Mouse (Mus musculus) MEL (cell line): ENCODE data around the gene Nt5c3b. TPM values are rescaled to one million over a fixed set of nuclear protein-coding genes. Genes with fewer than 3 reads are reported as not detected.

Experiments used
- DNase-seq: peaks from one replicate; pipeline ENCODE4 v3.0.0; 2011; ENCODE audit warnings: low read depth, low spot score
- H3K27ac ChIP-seq: 2 replicates; pipeline ENCODE4 v1.5.1; 2012; ENCODE audit warnings: low read depth, mild to moderate bottlenecking, control low read depth, low read length, moderate library complexity; ENCODE audit not compliant: control insufficient read depth
- H3K27me3 ChIP-seq, 2 experiments: fragments of 150-350 bp in 1 of 2; sonication (generic) in 1 of 2; 2 replicates each; pipeline ENCODE4 v1.6.1; 2012; ENCODE audit warnings: low read length in 2 of 2, mild to moderate bottlenecking in 2 of 2, improper control_type of control experiment in 1 of 2, moderate library complexity in 1 of 2; ENCODE audit not compliant: insufficient read depth in 2 of 2, control insufficient read depth in 1 of 2
- H3K36me3 ChIP-seq, 2 experiments: 2 replicates each; pipeline ENCODE4 v1.6.1; 2012 to 2014; ENCODE audit warnings: low read length in 2 of 2, improper control_type of control experiment in 1 of 2, inconsistent platforms in 1 of 2, mild to moderate bottlenecking in 1 of 2; ENCODE audit not compliant: insufficient read depth in 2 of 2, control insufficient read depth in 1 of 2
- H3K4me1 ChIP-seq, 2 experiments: fragments of 150-350 bp in 1 of 2; sonication (generic) in 1 of 2; 2 replicates each; pipeline ENCODE4 v1.6.1; 2012; ENCODE audit warnings: low read length in 2 of 2, improper control_type of control experiment in 1 of 2, mild to moderate bottlenecking in 1 of 2; ENCODE audit not compliant: insufficient read depth in 2 of 2, control insufficient read depth in 1 of 2
- H3K4me3 ChIP-seq, 2 experiments: fragments of 150-350 bp in 1 of 2; sonication (generic) in 1 of 2; 2 replicates each; pipeline ENCODE4 v1.5.1; 2012; ENCODE audit warnings: low read depth in 2 of 2, low read length in 2 of 2, mild to moderate bottlenecking in 2 of 2, moderate library complexity in 2 of 2, control low read depth in 1 of 2, improper control_type of control experiment in 1 of 2; ENCODE audit not compliant: control insufficient read depth in 1 of 2, insufficient read depth in 1 of 2
- H3K79me2 ChIP-seq: 2 replicates; pipeline ENCODE4 v1.6.1; 2012; ENCODE audit warnings: mild to moderate bottlenecking, low read length, moderate library complexity; ENCODE audit not compliant: control insufficient read depth, poor library complexity, insufficient read depth
- H3K9ac ChIP-seq: 2 replicates; pipeline ENCODE4 v1.6.1; 2012; ENCODE audit warnings: low read depth, mild to moderate bottlenecking, control low read depth, low read length, moderate library complexity; ENCODE audit not compliant: control insufficient read depth, poor library complexity, severe bottlenecking
- H3K9me3 ChIP-seq: fragments of 150-350 bp; sonication (generic); replicated peaks from 2 replicates; pipeline ENCODE4 v1.6.1; 2012; ENCODE audit warnings: mild to moderate bottlenecking, low read length, improper control_type of control experiment, moderate library complexity; ENCODE audit not compliant: insufficient read depth
- BHLHE40 ChIP-seq: IDR thresholded peaks from 2 replicates; pipeline ENCODE4 v1.6.1; 2012; ENCODE audit warnings: low read depth, mild to moderate bottlenecking, inconsistent platforms, low read length, improper control_type of control experiment, borderline replicate concordance
- CHD1 ChIP-seq: IDR thresholded peaks from 2 replicates; pipeline ENCODE4 v1.6.1; 2012; ENCODE audit warnings: low read depth, mild to moderate bottlenecking, inconsistent platforms, low read length, improper control_type of control experiment
- CHD2 ChIP-seq: IDR thresholded peaks from 2 replicates; pipeline ENCODE4 v1.6.1; 2011; ENCODE audit warnings: low read length, improper control_type of control experiment
- CTCF ChIP-seq, 3 experiments: IDR thresholded peaks in 2 of 3; conservative IDR thresholded peaks in 1 of 3; 2 replicates each; pipeline ENCODE4 v1.5.1; 2011 to 2012; ENCODE audit warnings: low read length in 3 of 3, low read depth in 2 of 3, mild to moderate bottlenecking in 2 of 3, improper control_type of control experiment in 1 of 3, inconsistent platforms in 1 of 3, mixed read lengths in 1 of 3, moderate library complexity in 1 of 3; ENCODE audit not compliant: control insufficient read depth in 1 of 3, insufficient read depth in 1 of 3, poor library complexity in 1 of 3, severe bottlenecking in 1 of 3
- E2F4 ChIP-seq: IDR thresholded peaks from 2 replicates; pipeline ENCODE4 v1.6.1; 2011; ENCODE audit warnings: low read depth, low read length, improper control_type of control experiment, borderline replicate concordance
- ELF1 ChIP-seq: IDR thresholded peaks from 2 replicates; pipeline ENCODE4 v1.6.1; 2014; ENCODE audit warnings: low read depth, mild to moderate bottlenecking, inconsistent platforms, low read length, improper control_type of control experiment, moderate library complexity
- EP300 ChIP-seq, 2 experiments: IDR thresholded peaks; 2 replicates each; pipeline ENCODE4 v1.6.1; 2011; ENCODE audit warnings: improper control_type of control experiment in 2 of 2, low read length in 2 of 2, low read depth in 1 of 2, mild to moderate bottlenecking in 1 of 2
- GABPA ChIP-seq: IDR thresholded peaks from 2 replicates; pipeline ENCODE4 v1.6.1; 2012; ENCODE audit warnings: low read depth, mild to moderate bottlenecking, inconsistent platforms, low read length, improper control_type of control experiment, moderate library complexity
- GATA1 ChIP-seq: IDR thresholded peaks from 2 replicates; pipeline ENCODE4 v1.6.1; 2011; ENCODE audit warnings: low read depth, low read length, improper control_type of control experiment
- MEF2A ChIP-seq: IDR thresholded peaks from 2 replicates; pipeline ENCODE4 v1.6.1; 2014; ENCODE audit warnings: low read depth, mild to moderate bottlenecking, inconsistent platforms, low read length, improper control_type of control experiment; ENCODE audit not compliant: poor library complexity, insufficient replicate concordance, severe bottlenecking; ENCODE audit errors: extremely low read depth
- MYB ChIP-seq: IDR thresholded peaks from 2 replicates; pipeline ENCODE4 v1.6.1; 2011; ENCODE audit warnings: mild to moderate bottlenecking, low read depth, low read length, improper control_type of control experiment
- NELFE ChIP-seq: IDR thresholded peaks from 2 replicates; pipeline ENCODE4 v1.6.1; 2011; ENCODE audit warnings: low read depth, low read length, improper control_type of control experiment
- POLR2AphosphoS2 ChIP-seq: IDR thresholded peaks from 2 replicates; pipeline ENCODE4 v1.6.1; 2011; ENCODE audit warnings: low read length, improper control_type of control experiment
- POLR2AphosphoS5 ChIP-seq: IDR thresholded peaks from 2 replicates; pipeline ENCODE4 v1.6.1; 2012; ENCODE audit warnings: low read depth, borderline replicate concordance, mild to moderate bottlenecking, inconsistent platforms, low read length, moderate library complexity, mixed read lengths
- SMC3 ChIP-seq: IDR thresholded peaks from 2 replicates; pipeline ENCODE4 v1.6.1; 2011; ENCODE audit warnings: low read depth, low read length, improper control_type of control experiment
- TBP ChIP-seq: IDR thresholded peaks from 2 replicates; pipeline ENCODE4 v1.8.0; 2011; ENCODE audit warnings: low read depth, low read length, improper control_type of control experiment
- UBTF ChIP-seq: IDR thresholded peaks from 2 replicates; pipeline ENCODE4 v1.6.1; 2012; ENCODE audit warnings: low read depth, mild to moderate bottlenecking, inconsistent platforms, low read length, improper control_type of control experiment, moderate library complexity, borderline replicate concordance; ENCODE audit not compliant: insufficient read depth
- ZC3H11A ChIP-seq: IDR thresholded peaks from 2 replicates; pipeline ENCODE4 v1.6.1; 2012; ENCODE audit warnings: low read depth, mild to moderate bottlenecking, inconsistent platforms, low read length, improper control_type of control experiment
- ZKSCAN1 ChIP-seq: IDR thresholded peaks from 2 replicates; pipeline ENCODE4 v1.6.1; 2012; ENCODE audit warnings: low read depth, mild to moderate bottlenecking, inconsistent platforms, low read length, improper control_type of control experiment, moderate library complexity
- ZNF384 ChIP-seq: IDR thresholded peaks from 2 replicates; pipeline ENCODE4 v1.6.1; 2012; ENCODE audit warnings: low read depth, mild to moderate bottlenecking, inconsistent platforms, low read length, improper control_type of control experiment
- polyA plus RNA-seq, 2 experiments: library from polyadenylated mRNA; stranded (reverse) in 1 of 2; unstranded in 1 of 2; fragments of >175 nt in 1 of 2; fragments of >200 nt in 1 of 2; gene quantifications; 2 replicates each; pipeline versions ENCODE4 v1.2.1 to v1.2.4; 2012; ENCODE audit warnings: low replicate concordance in 2 of 2, low read depth in 1 of 2; ENCODE audit not compliant: insufficient read length in 2 of 2, insufficient read depth in 1 of 2, missing spikeins in 1 of 2
- total RNA-seq: library from RNA; depleted of rRNA; stranded (reverse); fragments of 300-350 nt; gene quantifications from 2 replicates; pipeline ENCODE4 v1.2.3, GENCODE M21; 2012

Nt5c3b gene
- total and polyA plus RNA-seq, 3 experiments: 61.3 to 287 (median 79.2) TPM

DNA sequence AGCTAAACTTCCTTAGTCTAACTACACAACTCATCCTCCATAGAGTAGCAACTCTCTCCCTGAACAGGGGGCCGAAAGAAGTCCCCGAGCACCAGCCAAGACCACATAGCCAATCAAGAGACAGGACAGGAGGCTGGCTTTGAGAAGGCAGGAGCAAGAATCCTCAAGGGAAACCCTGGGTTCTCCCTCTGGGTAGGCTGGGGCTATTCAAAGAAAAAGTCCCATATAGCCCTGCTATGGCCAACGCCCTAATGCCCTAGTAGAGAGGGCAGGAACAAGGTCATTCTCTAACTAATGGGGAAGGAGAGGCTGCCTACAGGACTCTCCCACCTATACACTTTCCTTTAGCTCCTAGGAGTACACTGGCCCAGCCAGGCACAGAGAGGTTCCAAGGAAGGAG, 56.6 kb downstream of the Nt5c3b start:
- no peak for DNase-seq
- no peak overlapping the region for H3K4me3 ChIP-seq
- no peaks in the 10 kb centered on the region; a peak in 1 of 4 replicates for H3K27me3 ChIP-seq
- H3K79me2 ChIP-seq: no peaks in the 10 kb centered on the region
- H3K9ac ChIP-seq: no peak overlapping the region
- no peaks in the 10 kb centered on the region for H3K36me3 ChIP-seq
- no peaks in the 10 kb centered on the region for H3K4me1 ChIP-seq
- no peak overlapping the region for H3K27ac ChIP-seq
- H3K9me3 ChIP-seq: no peaks in the 10 kb centered on the region
- no peak for TF ChIP-seq POLR2AphosphoS2
- no peak for TF ChIP-seq POLR2AphosphoS5
- TF ChIP-seq MYB: no peak

DNA sequence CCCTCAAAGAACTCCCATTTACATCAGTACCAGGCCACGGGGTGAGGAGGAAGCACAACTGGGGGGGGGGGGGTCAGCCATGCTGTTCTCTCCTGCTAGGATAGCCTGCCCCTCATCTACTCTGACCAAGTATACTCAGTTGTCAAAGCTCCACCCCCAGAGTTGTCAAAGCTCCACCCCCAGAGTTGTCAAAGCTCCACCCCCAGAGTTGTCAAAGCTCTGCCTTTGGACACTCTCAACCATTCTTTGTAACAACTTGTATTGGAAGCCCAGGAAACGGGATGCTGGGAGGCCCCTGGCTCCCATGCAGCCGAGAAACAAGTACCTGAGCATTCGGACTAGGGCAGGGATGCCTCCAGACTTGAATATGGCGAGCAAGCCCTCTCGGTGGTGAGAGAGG, 58.9 kb downstream of the Nt5c3b start:
- Histone ChIP-seq H3K4me3 (no peak overlapping the region), H3K9ac (no peak overlapping the region), H3K4me1 (no peaks in the 10 kb centered on the region), H3K79me2 (no peaks in the 10 kb centered on the region), H3K27ac (no peak overlapping the region), H3K36me3 (no peaks in the 10 kb centered on the region), H3K9me3 (no peaks in the 10 kb centered on the region), H3K27me3 (no peaks in the 10 kb centered on the region; a peak in 1 of 4 replicates)
- TF ChIP-seq CTCF (IDR thresholded peaks at IDR 0.05 in 2 of 3, conservative IDR thresholded peaks at IDR 0.05 in 1 of 3; ENCODE audit: control insufficient read depth in 1 of 3, insufficient read depth in 1 of 3, low read depth in 2 of 3, low read length in 3 of 3, poor library complexity in 1 of 3, severe bottlenecking in 1 of 3): no peak
- TF ChIP-seq NELFE: no peak
- no peak for TF ChIP-seq SMC3
- TF ChIP-seq TBP: no peak
- TF ChIP-seq MYB: no peak
- TF ChIP-seq EP300 (IDR thresholded peaks at IDR 0.05; ENCODE audit: low read depth in 1 of 2, low read length in 2 of 2): no peak
- no peak for TF ChIP-seq MEF2A
- TF ChIP-seq GATA1: no peak
- TF ChIP-seq GABPA: no peak
- no peak for TF ChIP-seq CHD1
- TF ChIP-seq ZC3H11A: no peak
- no peak for TF ChIP-seq E2F4
- TF ChIP-seq UBTF: no peak
- TF ChIP-seq BHLHE40: no peak
- TF ChIP-seq ZKSCAN1: no peak
- no peak for TF ChIP-seq ZNF384
- no peak for TF ChIP-seq CHD2
- no peak for TF ChIP-seq ELF1
- DNase-seq: no peak
